Mouse (Mus musculus) forebrain, embryonic 16.5 days (tissue): ENCODE measurements around the gene Ccdc63. TPM values are rescaled to one million over a fixed set of nuclear protein-coding genes. Genes with fewer than 3 reads are reported as not detected.
A peak's percentile ranks its signal among the peaks of the same experiment; 100 is the strongest.

ENCODE experiments used
- ATAC-seq: fragments of 200-750 bp; cut with Nextera tagmentation; 2 replicates; pipeline ENCODE4 v1.8.0; 2017; ENCODE audit warnings: mild to moderate bottlenecking, moderate library complexity
- H3K27ac ChIP-seq: fragments of 300-500 bp; sonication (generic); 2 replicates; pipeline ENCODE4 v1.5.1; 2014; ENCODE audit warnings: low read length, control low read depth
- H3K27me3 ChIP-seq: fragments of 300-500 bp; sonication (generic); replicated peaks from 2 replicates; pipeline ENCODE4 v1.6.1; 2014; ENCODE audit warnings: low read length; ENCODE audit not compliant: control insufficient read depth, insufficient read depth
- H3K36me3 ChIP-seq: fragments of 300-500 bp; sonication (generic); 2 replicates; pipeline ENCODE4 v1.6.1; 2014; ENCODE audit not compliant: control insufficient read depth, insufficient read depth
- H3K4me1 ChIP-seq: fragments of 300-500 bp; sonication (generic); replicated peaks from 2 replicates; pipeline ENCODE4 v1.6.1; 2014; ENCODE audit warnings: low read length; ENCODE audit not compliant: control insufficient read depth, insufficient read depth
- H3K4me2 ChIP-seq: fragments of 300-500 bp; sonication (generic); 2 replicates; pipeline ENCODE4 v1.6.1; 2014; ENCODE audit warnings: mild to moderate bottlenecking, low read length, control low read depth
- H3K4me3 ChIP-seq: fragments of 300-500 bp; sonication (generic); replicated peaks from 2 replicates; pipeline ENCODE4 v1.5.1; 2014; ENCODE audit warnings: mild to moderate bottlenecking, low read length, control low read depth
- H3K9ac ChIP-seq: fragments of 300-500 bp; sonication (generic); replicated peaks from 2 replicates; pipeline ENCODE4 v1.6.1; 2014; ENCODE audit warnings: low read depth, low read length, control low read depth
- H3K9me3 ChIP-seq: fragments of 300-500 bp; sonication (generic); 2 replicates; pipeline ENCODE4 v1.6.1; 2016; ENCODE audit warnings: low read length; ENCODE audit not compliant: control insufficient read depth
- WGBS: fragments of 180-500 bp; shearing (Covaris S2); extraction: QIAGEN DNeasy Blood & Tissue Kit; methylation state at CpG from one replicate; pipeline ENCODE4 v1.1.7; 2014; 5-methylcytosine and 5-hydroxymethylcytosine counted together
- polyA plus RNA-seq: library from polyadenylated mRNA; unstranded; fragments of >200 nt; fragmentation: Nextera tagmentation; extraction: Ambion mirVana; gene quantifications from 2 replicates; pipeline ENCODE4 v1.2.1, GENCODE M21; 2015

Ccdc63 gene
- polyA plus RNA-seq, 1 experiment from 2014 or later: not detected

DNA sequence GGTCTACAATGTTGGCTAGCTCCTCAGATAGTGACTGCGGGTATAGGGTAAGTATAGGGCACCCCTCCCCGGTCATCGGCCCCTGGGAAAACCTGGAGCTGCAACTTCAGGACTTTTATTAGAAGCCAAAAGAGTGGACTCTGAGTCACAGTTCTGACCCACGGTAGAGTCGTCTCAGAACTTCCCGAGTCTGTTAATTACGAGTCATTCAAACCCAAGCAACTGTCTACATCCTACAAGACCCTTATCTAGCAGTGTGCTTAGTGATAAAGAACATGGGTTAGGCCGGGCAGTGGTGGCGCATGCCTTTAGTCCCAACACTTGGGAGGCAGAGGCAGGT, 7.6 kb downstream of the Ccdc63 start:
- no peak overlapping the region for H3K9ac ChIP-seq
- no peaks in the 10 kb centered on the region for H3K9me3 ChIP-seq
- 91% methylated on average over 9 of the region's 9 CpGs for WGBS
- no peak overlapping the region for H3K4me2 ChIP-seq
- H3K27ac ChIP-seq: no peak overlapping the region
- H3K36me3 ChIP-seq: no peaks in the 10 kb centered on the region
- H3K4me3 ChIP-seq: no peak overlapping the region
- ATAC-seq: no peak
- H3K4me1 ChIP-seq: peaks cover 16% of the 10 kb centered on the region
- H3K27me3 ChIP-seq: no peaks in the 10 kb centered on the region; the same call in 1 of the 2 replicates

DNA sequence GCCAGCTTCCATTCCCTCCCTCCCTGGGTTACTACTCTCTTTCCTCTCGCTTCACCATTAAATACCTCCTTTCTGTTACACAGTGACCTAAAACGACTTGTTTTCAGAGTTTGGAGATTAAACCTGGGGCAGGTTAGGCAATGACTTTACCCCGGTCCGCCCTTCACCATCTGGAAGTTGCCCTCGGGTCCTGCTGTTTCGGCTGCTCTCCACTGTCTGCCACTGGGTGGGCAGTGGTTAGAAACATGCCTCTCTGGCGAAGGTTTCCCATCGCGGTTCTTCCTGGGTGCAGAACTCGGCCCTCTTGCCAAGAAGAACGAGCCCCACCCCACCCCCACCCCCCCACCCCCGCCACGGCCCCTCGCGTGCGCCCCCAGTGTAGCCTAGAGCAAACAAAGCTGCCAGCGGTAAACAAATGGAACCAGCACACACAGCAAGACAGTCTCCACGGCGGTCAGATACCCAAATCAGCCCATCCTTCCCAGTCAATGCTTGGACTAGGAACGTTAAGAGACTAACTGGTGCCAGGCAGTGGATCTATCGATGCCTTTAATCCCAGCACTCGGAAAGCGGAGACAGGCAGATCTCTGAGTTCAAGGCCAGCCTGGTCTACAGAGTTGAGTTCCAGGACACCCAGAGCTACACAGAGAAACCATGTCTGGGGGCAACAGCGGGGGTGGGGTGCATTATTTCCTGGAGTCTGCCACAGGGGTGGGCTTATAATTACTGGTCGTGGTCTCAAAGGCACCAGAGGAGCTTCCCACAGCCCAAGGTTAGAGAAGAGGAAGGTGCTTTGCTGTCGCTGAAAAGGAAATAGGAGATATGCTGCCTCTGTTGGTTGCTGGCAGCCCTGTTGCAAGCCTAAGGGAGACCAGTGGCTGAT, 8.2 kb downstream of the Ccdc63 start:
- Histone ChIP-seq H3K4me1 (peaks cover 16% of the 10 kb centered on the region), H3K27me3 (no peaks in the 10 kb centered on the region; the same call in 1 of the 2 replicates), H3K4me2 (peak overlapping the region; percentile 66), H3K4me3 (peak overlapping the region; percentile 37), H3K36me3 (no peaks in the 10 kb centered on the region), H3K27ac (no peak overlapping the region), H3K9me3 (no peaks in the 10 kb centered on the region), H3K9ac (peak overlapping the region; percentile 38)
- 25% methylated on average over 25 of the region's 26 CpGs for WGBS
- ATAC-seq: no peak; the same call in 1 of the 2 replicates

DNA sequence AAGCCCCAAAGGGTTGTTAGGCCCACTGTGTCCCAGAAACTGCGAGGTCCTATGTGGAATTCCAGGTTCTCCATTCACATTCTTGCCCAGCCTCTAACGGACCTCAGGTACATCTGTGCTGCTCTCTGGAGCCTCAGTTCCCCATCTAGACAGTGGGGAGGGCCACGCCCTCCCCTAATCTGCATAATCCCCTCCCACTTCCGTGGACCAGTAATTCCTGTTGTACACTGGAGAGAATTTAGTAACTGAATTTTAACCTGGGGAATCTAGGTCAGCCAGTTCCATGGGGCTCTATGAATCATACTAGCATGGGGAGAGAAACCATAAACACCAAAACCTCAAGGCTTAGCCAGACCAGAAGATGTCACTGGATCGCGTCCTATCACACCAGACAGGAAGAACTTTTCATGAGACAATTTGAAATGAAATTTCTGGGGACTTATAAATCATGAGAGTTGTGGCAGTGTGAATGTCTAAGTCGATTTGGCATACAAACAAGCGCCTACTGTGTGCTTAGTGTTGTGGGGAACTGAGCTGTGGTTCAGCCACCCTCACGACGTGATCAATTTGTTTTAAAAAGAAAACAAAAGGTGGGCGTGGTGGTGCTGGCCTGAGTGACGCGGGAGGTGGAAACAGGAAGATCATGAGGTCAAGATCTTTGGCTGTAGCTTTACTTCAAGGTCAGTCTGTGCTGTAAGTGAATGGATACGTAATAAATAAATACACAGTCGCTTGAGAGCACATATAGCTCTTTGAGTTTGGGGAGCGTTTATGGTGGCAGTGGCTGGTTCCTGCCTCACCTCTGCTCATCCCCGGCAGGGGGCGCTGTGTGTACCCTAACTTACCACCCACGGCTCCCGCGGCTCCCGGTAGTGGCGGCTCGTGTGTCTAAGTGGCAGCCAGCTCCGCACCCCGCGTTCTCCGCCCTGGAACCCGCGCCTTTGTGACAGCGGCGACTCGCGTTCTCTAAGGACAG, 9.3 kb downstream of the Ccdc63 start:
- peak overlapping the region; percentile 38 for H3K9ac ChIP-seq
- H3K4me3 ChIP-seq: peak overlapping the region; percentile 37
- peak; percentile 75; the same call in 1 of the 2 replicates for ATAC-seq
- no peaks in the 10 kb centered on the region for H3K9me3 ChIP-seq
- H3K36me3 ChIP-seq: no peaks in the 10 kb centered on the region
- H3K4me1 ChIP-seq: peaks cover 16% of the 10 kb centered on the region
- H3K27me3 ChIP-seq: no peaks in the 10 kb centered on the region; the same call in 1 of the 2 replicates
- 9% methylated on average over 34 of the region's 34 CpGs for WGBS
- no peak overlapping the region for H3K27ac ChIP-seq
- H3K4me2 ChIP-seq: peak overlapping the region; percentile 66

GRCm38 (mm10) chr5:122130341-122130998, 10.2 kb downstream of the Ccdc63 start:
- Histone ChIP-seq H3K9me3 (no peaks in the 10 kb centered on the region), H3K27me3 (no peaks in the 10 kb centered on the region; the same call in 1 of the 2 replicates), H3K9ac (no peak overlapping the region), H3K27ac (no peak overlapping the region), H3K4me2 (no peak overlapping the region), H3K36me3 (no peaks in the 10 kb centered on the region), H3K4me1 (peaks cover 16% of the 10 kb centered on the region), H3K4me3 (no peak overlapping the region)
- 80% methylated on average over 11 of the region's 11 CpGs for whole genome bisulfite sequencing
- no peak for ATAC-seq

GRCm38 (mm10) chr5:122129068-122129655, 11.5 kb downstream of the Ccdc63 start:
- Histone ChIP-seq H3K36me3 (no peaks in the 10 kb centered on the region), H3K4me1 (peaks cover 16% of the 10 kb centered on the region), H3K9ac (no peak overlapping the region), H3K4me2 (no peak overlapping the region), H3K27ac (no peak overlapping the region), H3K4me3 (no peak overlapping the region), H3K9me3 (no peaks in the 10 kb centered on the region), H3K27me3 (no peaks in the 10 kb centered on the region; the same call in 1 of the 2 replicates)
- WGBS: 34% methylated on average over 16 of the region's 16 CpGs
- 0 out of 2 replicates have a peak, but pooled peaks have one; percentile 59 for ATAC-seq

- WGBS: 85% methylated on average over 8 of the region's 8 CpGs
- Histone ChIP-seq H3K4me3 (no peak overlapping the region), H3K9ac (no peak overlapping the region), H3K27ac (no peak overlapping the region), H3K9me3 (no peaks in the 10 kb centered on the region), H3K4me1 (peaks cover 4% of the 10 kb centered on the region), H3K27me3 (no peaks in the 10 kb centered on the region), H3K4me2 (no peak overlapping the region), H3K36me3 (no peaks in the 10 kb centered on the region)
- no peak for ATAC-seq
These were observed 15.3 kb downstream of the Ccdc63 start for GRCm38 (mm10) chr5:122125211-122125760.

GRCm38 (mm10) chr5:122116243-122116642, 24.4 kb downstream of the Ccdc63 start:
- Histone ChIP-seq H3K4me3 (no peak overlapping the region), H3K36me3 (no peaks in the 10 kb centered on the region), H3K9ac (no peak overlapping the region), H3K4me2 (no peak overlapping the region), H3K4me1 (no peaks in the 10 kb centered on the region), H3K27me3 (no peaks in the 10 kb centered on the region), H3K27ac (no peak overlapping the region), H3K9me3 (no peaks in the 10 kb centered on the region)
- ATAC-seq: no peak
- 90% methylated on average over 6 of the region's 6 CpGs for WGBS

DNA sequence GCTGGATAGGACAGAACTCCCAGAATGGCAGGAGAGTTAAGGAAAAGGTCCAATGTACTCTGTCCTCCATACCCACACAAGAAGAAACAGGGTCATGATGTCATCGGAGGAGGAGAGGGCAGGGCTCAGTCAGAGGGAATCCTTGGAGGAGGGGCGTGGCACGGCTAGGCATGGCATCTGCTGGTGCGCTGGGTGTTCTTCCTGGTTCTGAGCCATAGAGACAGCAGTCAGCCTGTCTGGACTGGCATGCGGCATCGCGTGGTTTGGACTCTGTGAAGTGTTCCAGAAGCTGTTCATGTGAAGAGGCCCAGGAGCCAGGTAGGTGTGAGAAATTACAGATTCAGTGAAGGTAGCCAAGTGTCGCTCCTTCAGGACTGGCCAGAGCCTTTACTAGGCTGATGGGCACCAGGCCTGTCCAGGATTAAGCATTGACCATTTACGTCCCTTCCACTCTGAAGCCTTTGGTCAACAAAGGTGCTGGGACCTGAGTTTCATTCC, 25.3 kb downstream of the Ccdc63 start:
- H3K9me3 ChIP-seq: no peaks in the 10 kb centered on the region
- no peak for ATAC-seq
- H3K27ac ChIP-seq: no peak overlapping the region
- no peak overlapping the region for H3K4me3 ChIP-seq
- no peaks in the 10 kb centered on the region for H3K36me3 ChIP-seq
- H3K27me3 ChIP-seq: no peaks in the 10 kb centered on the region
- WGBS: 93% methylated on average over 9 of the region's 9 CpGs
- no peak overlapping the region for H3K9ac ChIP-seq
- no peaks in the 10 kb centered on the region for H3K4me1 ChIP-seq
- H3K4me2 ChIP-seq: no peak overlapping the region
